Mouse (Mus musculus) stomach, postnatal 0 days (tissue): ENCODE measurements around the gene Tm9sf1. TPM values are rescaled to one million over a fixed set of nuclear protein-coding genes. Genes with fewer than 3 reads are reported as not detected.

Source experiments
- ATAC-seq: fragments of 200-750 bp; cut with Nextera tagmentation; 2 replicates; pipeline ENCODE4 v1.8.0; 2017; ENCODE audit not compliant: low FRiP score, low TSS enrichment
- DNase-seq: peaks from one replicate; pipeline ENCODE4 v3.0.0-alpha.2; 2016; ENCODE audit warnings: low spot score
- H3K27ac ChIP-seq: fragments of 300-500 bp; sonication (generic); replicated peaks from 2 replicates; pipeline ENCODE4 v1.5.1; 2014; ENCODE audit warnings: mild to moderate bottlenecking, control low read depth
- H3K27me3 ChIP-seq: fragments of 300-500 bp; sonication (generic); 2 replicates; pipeline ENCODE4 v1.6.1; 2014; ENCODE audit warnings: low read length; ENCODE audit not compliant: control insufficient read depth, insufficient read depth
- H3K36me3 ChIP-seq: fragments of 300-500 bp; sonication (generic); 2 replicates; pipeline ENCODE4 v1.6.1; 2014; ENCODE audit warnings: low read length, mixed read lengths; ENCODE audit not compliant: control insufficient read depth, insufficient read depth
- H3K4me1 ChIP-seq: fragments of 300-500 bp; sonication (generic); replicated peaks from 2 replicates; pipeline ENCODE4 v1.6.1; 2014; ENCODE audit warnings: antibody characterized with exemption; ENCODE audit not compliant: control insufficient read depth, insufficient read depth
- H3K4me2 ChIP-seq: fragments of 300-500 bp; sonication (generic); replicated peaks from 2 replicates; pipeline ENCODE4 v1.6.1; 2014; ENCODE audit warnings: low read depth, mild to moderate bottlenecking, control low read depth, moderate library complexity
- H3K4me3 ChIP-seq: fragments of 300-500 bp; sonication (generic); 2 replicates; pipeline ENCODE4 v1.5.1; 2014; ENCODE audit warnings: low read depth, low read length, control low read depth
- H3K9ac ChIP-seq: fragments of 300-500 bp; sonication (generic); 2 replicates; pipeline ENCODE4 v1.6.1; 2014; ENCODE audit warnings: mild to moderate bottlenecking, low read length, control low read depth, mixed read lengths
- H3K9me3 ChIP-seq: fragments of 300-500 bp; sonication (generic); 2 replicates; pipeline ENCODE4 v1.6.1; 2016; ENCODE audit warnings: low read length; ENCODE audit not compliant: control insufficient read depth
- CTCF ChIP-seq: IDR thresholded peaks from 2 replicates; pipeline ENCODE4 v1.5.1; 2016; ENCODE audit warnings: antibody characterized with exemption, low read depth, mild to moderate bottlenecking, moderate library complexity
- EP300 ChIP-seq: optimal IDR thresholded peaks from 2 replicates; pipeline ENCODE3; 2016; ENCODE audit warnings: antibody characterized with exemption
- WGBS: fragments of 180-500 bp; shearing (Covaris S2); extraction: QIAGEN DNeasy Blood & Tissue Kit; methylation state at CpG from one replicate; pipeline ENCODE4 v1.1.7; 2014; 5-methylcytosine and 5-hydroxymethylcytosine counted together
- polyA plus RNA-seq: library from polyadenylated mRNA; unstranded; fragments of >200 nt; fragmentation: Nextera tagmentation; extraction: Ambion mirVana; gene quantifications from 2 replicates; pipeline ENCODE4 v1.2.1, GENCODE M21; 2015

Tm9sf1 gene
- polyA plus RNA-seq, 1 experiment from 2014 or later: 75.6 TPM

DNA sequence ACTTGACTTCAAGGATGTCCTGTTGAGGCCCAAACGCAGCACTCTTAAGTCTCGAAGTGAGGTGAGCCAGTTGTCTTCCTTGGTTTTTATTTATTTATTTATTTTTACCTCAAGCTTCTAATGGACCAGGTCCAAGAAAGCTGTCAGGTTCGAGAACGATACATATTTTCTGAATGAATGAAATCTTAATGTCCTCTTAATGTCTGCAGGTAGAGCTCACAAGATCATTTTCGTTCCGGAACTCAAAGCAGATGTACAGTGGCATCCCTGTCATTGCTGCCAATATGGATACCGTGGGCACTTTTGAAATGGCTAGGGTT lies 29.1 kb upstream of the Tm9sf1 start:
- H3K4me1 ChIP-seq: peaks cover 3% of the 10 kb centered on the region; the same call in 1 of the 2 replicates
- H3K27me3 ChIP-seq: no peaks in the 10 kb centered on the region
- no peaks in the 10 kb centered on the region for H3K9me3 ChIP-seq
- H3K27ac ChIP-seq: no peak overlapping the region; the same call in 1 of the 2 replicates
- peak overlapping the region; percentile 84 for H3K4me2 ChIP-seq
- no peaks in the 10 kb centered on the region; the same call in 1 of the 2 replicates for H3K36me3 ChIP-seq
- 68% methylated on average over 7 of the region's 7 CpGs for WGBS
- DNase-seq: no peak
- TF ChIP-seq CTCF (no peak), EP300 (no peak)
- peak overlapping the region; percentile 84 for H3K9ac ChIP-seq
- H3K4me3 ChIP-seq: peak overlapping the region; percentile 78
- no peak for ATAC-seq

GRCm38 (mm10) chr14:55671833-55672740 lies 28.5 kb upstream of the Tm9sf1 start, which contains the start of the genes Gmpr2 and Nedd8:
TSS of gene Gmpr2 (plus strand) at chr14:55671941.
TSS of gene Nedd8 (minus strand) at chr14:55672124.
- no peaks in the 10 kb centered on the region for H3K9me3 ChIP-seq
- no peaks in the 10 kb centered on the region for H3K27me3 ChIP-seq
- H3K27ac ChIP-seq: peak within 1 kb of the TSS; percentile 82
- ATAC-seq: peak; percentile 97
- peak within 1 kb of the TSS; percentile 78 for H3K4me3 ChIP-seq
- peak within 1 kb of the TSS; percentile 84 for H3K4me2 ChIP-seq
- H3K9ac ChIP-seq: peak within 1 kb of the TSS; percentile 84
- DNase-seq: peak; percentile 89
- no peaks in the 10 kb centered on the region for H3K36me3 ChIP-seq
- TF ChIP-seq CTCF (no peak), EP300 (no peak)
- peaks cover 3% of the 10 kb centered on the region; the same call in 1 of the 2 replicates for H3K4me1 ChIP-seq
- WGBS: 1% methylated on average over 38 of the region's 38 CpGs

DNA sequence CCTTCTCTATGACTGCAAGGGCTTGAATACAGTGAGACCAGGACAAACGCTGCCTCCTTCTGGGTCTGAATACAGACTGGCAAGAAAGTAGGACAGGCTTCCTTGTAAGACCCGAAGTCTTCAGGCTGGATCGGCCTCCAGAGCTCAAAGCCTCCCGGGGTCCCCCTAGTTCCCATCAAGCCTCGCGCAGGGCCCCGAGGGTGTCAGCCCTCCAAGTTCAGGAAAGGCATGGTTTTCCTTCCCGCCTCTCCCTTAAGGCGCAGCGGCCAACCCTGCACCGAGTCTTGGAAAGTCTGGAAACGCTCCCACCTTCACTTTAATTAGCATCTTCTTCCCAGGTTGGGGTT lies 27.9 kb upstream of the Tm9sf1 start:
- WGBS: 0% methylated on average over 12 of the region's 12 CpGs
- Histone ChIP-seq H3K27me3 (no peaks in the 10 kb centered on the region), H3K4me1 (peaks cover 3% of the 10 kb centered on the region; the same call in 1 of the 2 replicates), H3K9ac (peak overlapping the region; percentile 84), H3K9me3 (no peaks in the 10 kb centered on the region), H3K27ac (peak overlapping the region; percentile 82), H3K36me3 (no peaks in the 10 kb centered on the region), H3K4me2 (peak overlapping the region; percentile 84), H3K4me3 (peak overlapping the region; percentile 78)
- ATAC-seq: peak; percentile 11; the same call in 1 of the 2 replicates
- TF ChIP-seq EP300: no peak
- TF ChIP-seq CTCF: no peak; the same call in 1 of the 2 replicates
- no peak for DNase-seq

DNA sequence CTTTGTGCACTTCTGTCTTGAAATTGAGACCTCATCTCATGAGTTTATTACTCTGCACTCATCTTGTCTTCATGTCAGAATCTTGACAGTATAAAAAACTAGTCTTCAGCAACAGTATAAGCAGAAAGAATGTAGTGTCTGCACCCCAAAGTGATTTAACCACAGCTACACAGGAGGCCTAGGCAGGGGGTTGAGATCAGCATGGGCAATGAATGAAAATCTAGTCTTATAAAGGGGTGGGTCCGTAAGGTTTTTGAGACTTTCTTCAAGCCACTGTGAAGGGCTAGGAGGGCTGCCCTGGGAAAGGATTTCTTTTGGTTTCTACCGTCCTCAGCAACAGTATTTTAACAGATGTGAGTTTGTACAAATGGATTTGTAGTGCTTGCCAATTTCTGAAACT lies 17.0 kb upstream of the Tm9sf1 start:
- TF ChIP-seq EP300: no peak
- no peak for TF ChIP-seq CTCF
- Histone ChIP-seq H3K4me1 (no peaks in the 10 kb centered on the region; the same call in 1 of the 2 replicates), H3K36me3 (no peaks in the 10 kb centered on the region; the same call in 1 of the 2 replicates), H3K4me2 (no peak overlapping the region), H3K4me3 (no peak overlapping the region), H3K27me3 (no peaks in the 10 kb centered on the region), H3K9me3 (no peaks in the 10 kb centered on the region), H3K27ac (no peak overlapping the region; the same call in 1 of the 2 replicates), H3K9ac (no peak overlapping the region)
- 30% methylated on average over 2 of the region's 2 CpGs for WGBS
- no peak for DNase-seq
- no peak for ATAC-seq

GRCm38 (mm10) chr14:55659960-55660573 lies 16.5 kb upstream of the Tm9sf1 start, which contains the start of gene Mdp1:
TSS of gene Mdp1 (minus strand) at chr14:55660508.
- H3K4me2 ChIP-seq: peak within 1 kb of the TSS; percentile 70
- TF ChIP-seq CTCF (peak; percentile 67), EP300 (peak; percentile 71)
- peak; percentile 92 for ATAC-seq
- DNase-seq: peak; percentile 88
- H3K27ac ChIP-seq: peak within 1 kb of the TSS; percentile 75
- peak within 1 kb of the TSS; percentile 78 for H3K4me3 ChIP-seq
- H3K9ac ChIP-seq: peak within 1 kb of the TSS; percentile 79
- under 1% methylated on average over 39 of the region's 39 CpGs for WGBS
- no peaks in the 10 kb centered on the region for H3K9me3 ChIP-seq
- no peaks in the 10 kb centered on the region; the same call in 1 of the 2 replicates for H3K36me3 ChIP-seq
- no peaks in the 10 kb centered on the region for H3K27me3 ChIP-seq
- H3K4me1 ChIP-seq: no peaks in the 10 kb centered on the region; the same call in 1 of the 2 replicates
